Mouse (Mus musculus) left cerebral cortex, postnatal 36 days (tissue): ENCODE measurements at regions not wholly inside any gene's neighbourhood (a gene's known extent, or its start where the extent isn't known, plus 50 kb on each side); places are given as distances from the start of the nearest gene placed in this dataset.

Experiments used
- DNase-seq, 2 experiments: peaks; one replicate each; pipeline ENCODE4 v3.0.0; 2021 to 2022; ENCODE audit warnings: low spot score in 2 of 2, mixed read lengths in 1 of 2
- intact Hi-C: fragments of 180-260 bp; cut with DNase I; formaldehyde crosslinking; loops from one replicate; pipeline ENCODE4 v1.15.1; 2025

DNA sequence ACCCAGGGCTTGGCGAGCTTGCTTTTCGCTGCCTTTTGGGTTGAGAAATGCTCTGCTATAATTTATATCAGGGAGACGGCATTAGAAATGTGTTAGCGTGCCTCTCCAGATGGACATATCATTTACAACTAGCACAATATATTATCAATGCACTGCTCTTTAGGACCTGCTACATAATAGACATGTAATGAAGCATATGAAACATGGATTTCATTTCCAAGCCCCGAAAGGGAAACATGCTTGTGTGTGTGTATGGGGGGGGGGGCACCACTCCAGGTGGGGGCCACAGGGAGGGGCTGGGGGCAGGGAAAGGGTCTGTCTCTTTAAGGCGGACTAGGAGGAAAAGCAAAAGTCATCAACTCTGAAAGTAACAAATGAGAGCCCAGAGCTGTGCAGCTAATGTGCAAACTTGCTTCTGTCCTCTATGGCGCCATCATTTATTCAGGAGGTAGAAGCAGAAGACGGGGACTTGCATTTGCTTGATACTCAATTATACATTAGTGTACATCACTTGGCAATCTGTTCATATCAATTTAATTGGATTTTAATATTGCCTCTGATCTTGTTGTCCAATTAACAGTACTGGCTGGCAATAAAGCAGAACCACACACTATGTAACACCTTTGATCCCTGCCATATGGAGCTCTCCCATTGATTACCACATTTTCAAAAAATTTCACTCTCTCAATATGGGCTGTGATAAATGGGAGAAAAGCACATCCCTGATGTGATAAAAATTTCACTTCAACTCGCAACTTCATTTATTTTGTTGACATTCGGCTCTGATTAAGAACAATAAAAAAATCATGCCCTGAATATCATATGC, 293.2 kb downstream of the Bcl11a start:
- no peak for DNase-seq

DNA sequence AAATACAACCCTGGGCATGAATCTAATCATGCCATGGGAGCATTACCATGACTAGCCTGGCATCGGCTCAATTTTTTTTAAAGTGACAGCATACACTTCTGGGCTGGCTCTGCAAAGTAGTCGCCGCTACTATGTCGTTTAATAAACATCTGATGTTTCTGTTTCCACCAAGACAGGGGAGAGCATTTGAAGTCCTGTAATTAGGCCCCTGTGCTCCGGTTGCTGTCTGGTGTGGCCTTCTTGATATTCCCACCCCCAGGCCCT, 293.8 kb downstream of the Bcl11a start:
- DNase-seq, result no peak
- intact Hi-C loops, result no loop called here

More for the DNA sequence above, 293.2 kb downstream of the Bcl11a start:
- intact Hi-C loops, result no loop called here

DNA sequence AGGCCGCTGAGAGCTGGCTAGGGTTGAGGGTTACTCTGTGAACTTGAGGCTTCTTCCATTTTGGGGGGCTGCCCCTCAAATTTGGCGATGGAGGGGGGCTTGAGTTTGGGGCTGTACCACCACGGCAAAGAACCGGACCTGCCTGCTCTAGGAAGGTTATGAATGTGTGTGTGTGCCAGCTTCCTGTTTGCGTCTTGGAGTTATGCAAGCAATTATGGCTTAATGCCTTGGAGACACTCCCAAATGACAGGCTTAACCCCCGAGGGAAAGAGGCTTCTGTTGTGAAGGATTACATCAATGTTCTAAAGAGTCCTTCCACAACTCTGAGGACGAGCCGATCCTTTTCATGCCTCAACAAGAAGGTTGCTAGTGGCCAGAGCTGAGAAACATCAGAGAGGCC, 294.1 kb downstream of the Bcl11a start:
- DNase-seq, result no peak
- intact Hi-C loops, result no loop called here

DNA sequence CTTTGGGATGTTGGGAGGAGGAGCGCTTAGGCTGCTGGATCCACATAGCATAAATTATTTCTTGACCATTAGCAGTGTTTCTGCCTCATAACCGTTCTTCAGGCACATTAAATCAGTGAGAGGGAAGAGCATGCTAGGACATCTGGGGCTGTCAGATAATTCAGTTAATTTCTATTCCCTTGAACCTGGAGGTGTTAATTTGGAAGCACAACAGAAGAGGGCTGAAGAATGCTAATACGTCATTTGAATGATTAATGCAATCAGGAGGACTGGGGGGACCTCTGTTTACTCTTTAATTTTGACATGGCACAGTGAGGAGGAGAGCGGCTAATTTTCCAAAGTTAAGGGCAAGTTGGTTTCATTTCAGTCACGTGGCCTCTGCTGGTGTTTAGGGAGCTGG, 294.8 kb downstream of the Bcl11a start:
- no peak for DNase-seq
- intact Hi-C loops, result no loop called here

DNA sequence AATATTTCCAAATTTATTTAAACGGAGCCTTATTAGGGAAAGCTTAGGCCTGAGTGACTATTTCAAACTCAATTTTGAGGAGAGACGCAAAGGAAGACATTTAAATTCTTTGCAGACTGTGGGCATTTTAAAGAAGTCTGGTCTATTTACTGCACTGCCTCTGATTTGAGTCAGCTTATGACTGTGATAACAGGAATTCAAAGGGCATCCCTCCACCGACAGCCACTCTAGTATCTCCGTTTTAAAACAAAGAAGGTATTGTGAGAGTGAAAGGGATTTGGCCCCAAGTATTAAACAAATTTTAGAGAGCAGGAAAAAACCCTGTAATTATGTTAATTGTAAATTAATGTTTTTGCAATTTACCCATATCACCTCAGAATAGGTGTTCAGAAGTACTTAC, 295.4 kb downstream of the Bcl11a start:
- no peak for DNase-seq
- intact Hi-C loops, result no loop called here

DNA sequence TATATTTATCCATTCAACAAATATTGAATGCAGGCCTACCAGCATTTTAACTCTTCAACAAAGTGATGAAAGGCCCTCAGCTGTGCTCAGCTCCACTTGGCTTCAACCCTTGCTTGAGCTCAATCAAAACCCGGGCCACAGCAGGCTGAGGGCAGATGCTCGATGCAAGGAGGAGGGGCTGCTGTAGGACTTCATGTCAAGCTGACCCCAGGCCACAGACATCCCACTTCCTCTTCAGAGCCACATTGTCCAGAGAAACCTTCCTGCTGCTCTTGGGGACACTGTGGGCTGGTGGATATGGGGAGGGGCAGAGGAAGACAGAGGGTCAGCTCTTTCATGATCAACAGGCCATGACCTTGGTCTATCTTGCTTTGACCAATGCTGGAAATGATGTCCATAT, 299.7 kb downstream of the Bcl11a start:
- intact Hi-C loops, result no loop called here
- no peak for DNase-seq

DNA sequence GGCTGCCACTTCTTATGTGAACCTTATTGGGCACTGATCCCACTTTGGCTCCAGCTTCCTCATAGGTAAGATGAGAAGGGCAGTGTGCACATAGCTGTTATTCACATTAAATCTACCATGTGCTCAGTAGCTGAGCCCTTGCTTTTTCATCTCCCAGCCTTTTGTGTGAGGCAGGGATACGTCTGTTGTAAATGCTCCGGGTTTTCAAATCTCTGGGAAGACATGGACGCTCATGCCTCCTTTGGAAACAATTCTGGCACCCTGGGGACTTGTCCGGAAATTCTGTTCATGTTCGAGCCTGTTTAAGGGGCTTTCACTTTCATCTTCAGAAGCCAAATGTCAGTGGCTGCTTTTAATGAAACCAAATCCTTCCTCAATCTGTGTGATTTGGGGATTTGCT, 312.7 kb downstream of the Bcl11a start:
- no peak for DNase-seq
- intact Hi-C loops, result no loop called here

DNA sequence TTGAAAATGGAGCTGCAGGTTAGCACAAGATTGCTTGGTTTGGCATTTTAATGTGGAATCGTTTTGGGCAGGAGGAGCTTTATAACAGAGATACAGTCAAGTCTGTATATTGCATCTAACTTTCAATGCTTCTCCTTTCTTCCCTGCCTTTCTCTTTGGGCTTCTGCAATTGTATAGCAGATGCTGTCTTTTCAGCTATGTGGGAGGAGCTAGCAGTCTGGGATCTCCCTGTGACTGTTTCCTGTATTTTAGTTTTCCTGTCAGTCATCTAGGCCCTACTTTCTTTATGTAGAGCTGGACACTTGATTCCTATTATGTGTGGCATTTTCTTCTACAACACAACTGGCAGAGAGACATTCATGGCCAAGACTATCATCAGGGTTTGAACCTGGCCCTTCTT, 313.5 kb downstream of the Bcl11a start:
- DNase-seq, result no peak
- intact Hi-C loops, result no loop called here

DNA sequence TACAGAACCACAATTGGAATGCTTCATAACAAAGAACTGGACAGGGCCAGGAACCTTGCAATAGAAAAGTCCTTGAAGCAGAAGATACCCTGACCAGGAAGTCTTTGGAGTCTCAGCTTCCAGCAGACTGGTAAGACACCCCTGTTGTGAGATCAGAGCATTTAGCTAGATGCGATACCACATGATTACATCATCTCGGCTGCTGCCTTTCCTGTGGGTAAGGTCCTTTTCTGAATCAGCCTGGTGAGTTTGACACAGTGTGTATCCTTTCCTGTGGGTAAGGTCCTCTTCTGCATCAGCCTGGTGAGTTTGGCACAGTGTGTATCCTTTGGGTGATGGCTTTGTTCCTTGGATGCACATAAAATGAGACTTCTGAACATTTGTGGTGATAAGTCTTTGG, 317.6 kb downstream of the Bcl11a start:
- intact Hi-C loops, result no loop called here
- no peak for DNase-seq

DNA sequence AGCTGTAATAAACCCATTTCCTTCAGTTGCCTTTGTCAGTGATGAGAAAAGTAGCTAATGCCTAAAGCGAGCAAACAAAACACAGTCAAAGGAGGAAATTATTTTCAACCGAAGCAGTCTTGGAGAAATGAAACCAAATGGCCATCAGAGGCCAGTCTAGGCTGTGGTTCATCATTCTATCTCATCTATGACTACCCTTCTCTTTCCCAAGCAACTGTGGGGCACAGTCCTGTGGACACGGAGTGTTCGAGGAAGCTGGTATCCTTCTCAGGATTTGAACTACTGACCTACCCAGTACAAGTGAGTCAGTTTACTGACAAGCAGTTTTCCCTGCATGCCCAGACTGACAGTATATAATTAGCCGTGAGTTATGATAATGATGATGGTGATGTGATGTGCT, 319.1 kb downstream of the Bcl11a start:
- intact Hi-C loops, result no loop called here
- no peak for DNase-seq

DNA sequence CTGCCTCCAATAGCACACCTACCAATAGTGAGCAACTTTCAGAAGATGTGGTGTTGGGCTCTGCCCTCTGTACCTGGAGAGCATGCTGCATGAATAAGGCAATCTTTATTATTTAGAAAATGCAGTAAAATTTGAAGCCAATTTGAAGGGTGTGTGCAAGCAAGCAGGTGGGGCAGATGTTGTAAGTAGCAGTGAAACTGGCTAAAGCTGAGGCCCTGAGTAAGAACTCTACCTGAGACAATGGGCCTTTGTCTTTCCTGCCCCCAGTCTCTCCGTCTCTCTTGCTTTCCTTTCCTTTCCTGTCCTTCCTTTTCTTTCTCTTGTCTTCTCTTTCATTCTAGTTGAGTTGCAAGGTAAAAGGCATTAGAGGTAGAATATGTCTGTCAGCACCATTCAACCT, 319.9 kb downstream of the Bcl11a start:
- intact Hi-C loops, result no loop called here
- no peak for DNase-seq

DNA sequence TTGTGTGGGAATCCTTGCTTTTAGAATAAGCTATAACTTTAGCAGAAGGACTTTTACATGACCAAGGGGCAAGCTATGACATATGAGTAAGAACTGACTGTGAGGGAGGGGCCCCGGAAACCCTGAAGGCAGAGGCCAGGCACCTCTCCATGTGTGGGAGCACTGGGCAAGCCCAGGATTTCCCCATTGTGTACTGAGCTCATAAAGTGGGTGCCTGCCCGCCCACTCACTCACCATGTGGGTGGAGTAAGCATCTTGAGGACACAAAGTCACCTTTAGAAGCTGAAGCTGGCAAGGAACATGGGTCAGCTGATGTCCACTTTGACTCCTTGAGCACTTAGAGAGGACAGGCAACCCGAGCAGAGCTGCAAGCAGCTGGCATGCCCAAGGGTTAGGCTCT, 323.3 kb downstream of the Bcl11a start:
- DNase-seq, result no peak
- intact Hi-C loops, result no loop called here

DNA sequence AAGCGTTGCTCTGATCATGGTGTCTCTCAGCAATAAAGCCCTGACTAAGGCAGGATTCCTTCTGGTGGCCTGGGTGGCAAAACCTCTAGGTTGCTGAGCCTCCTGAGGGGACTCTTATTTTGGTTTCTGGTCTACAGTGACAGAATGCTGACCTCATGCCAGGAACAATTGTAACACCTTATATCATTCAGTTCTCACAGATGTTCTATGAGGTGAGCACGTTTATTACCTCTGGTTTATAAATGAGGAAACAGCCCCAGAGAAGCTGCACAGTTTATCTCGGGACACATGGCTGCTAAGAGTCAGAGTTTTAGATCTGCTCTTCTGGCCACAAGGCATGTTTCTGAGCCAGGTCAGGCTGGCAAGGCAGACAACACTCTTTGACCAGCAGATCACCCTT, 324.3 kb downstream of the Bcl11a start:
- intact Hi-C loops, result no loop called here

DNA sequence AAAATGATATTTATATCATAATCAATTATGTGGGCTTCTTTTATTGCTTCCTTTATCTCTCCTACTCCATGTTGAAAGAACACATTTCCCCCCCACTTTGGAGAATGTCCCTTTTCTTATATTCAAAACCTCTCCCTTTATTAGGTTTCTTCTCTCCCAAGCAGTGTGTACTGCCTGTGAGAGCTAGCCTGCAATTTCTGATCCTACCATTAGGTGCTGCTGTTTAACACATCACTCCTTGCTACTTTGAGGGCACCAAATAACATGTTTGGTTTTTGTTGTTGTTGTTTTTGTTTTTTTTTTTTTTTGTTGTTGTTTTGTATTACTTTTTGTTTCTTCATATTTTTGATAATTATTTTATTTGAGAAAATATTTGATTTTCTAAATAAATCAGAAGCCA, 336.9 kb downstream of the Bcl11a start:
- DNase-seq, result no peak
- intact Hi-C loops, result no loop called here

More for the DNA sequence above, 324.3 kb downstream of the Bcl11a start:
- DNase-seq, result no peak

DNA sequence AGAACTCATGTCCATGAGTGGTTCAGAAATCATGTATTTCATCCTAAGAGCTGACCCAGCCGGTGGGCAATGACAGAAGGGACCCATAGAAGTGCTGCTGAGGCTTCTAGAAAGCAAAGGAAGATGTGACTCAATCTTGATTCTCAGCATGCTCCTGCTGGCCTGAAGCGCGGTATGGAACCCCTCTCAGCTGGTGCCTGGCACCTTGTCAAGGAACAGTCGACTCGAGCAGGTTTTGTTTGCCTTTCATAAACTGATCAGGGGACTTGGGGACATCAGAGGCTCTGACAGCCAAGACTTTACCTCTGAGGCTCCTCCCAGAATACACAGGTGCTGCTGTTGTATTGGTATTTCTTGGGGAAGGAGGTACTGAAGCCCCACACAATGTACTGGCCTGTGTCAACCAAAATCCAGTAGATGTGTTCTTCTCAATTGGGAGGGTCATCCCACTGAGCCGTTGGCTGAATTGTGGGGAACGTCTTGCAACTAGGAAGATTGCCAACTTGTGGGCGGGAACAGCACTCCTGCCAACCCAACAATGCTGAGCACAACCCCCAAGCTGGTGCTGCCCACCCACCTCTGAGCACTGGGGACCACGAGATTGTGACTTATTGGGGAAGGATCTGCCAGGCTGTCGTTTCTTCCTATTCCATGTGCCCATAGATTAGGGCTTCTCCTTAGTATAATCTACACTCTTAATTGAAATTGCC, 344.4 kb downstream of the Bcl11a start:
- no peak for DNase-seq
- intact Hi-C loops, result no loop called here

DNA sequence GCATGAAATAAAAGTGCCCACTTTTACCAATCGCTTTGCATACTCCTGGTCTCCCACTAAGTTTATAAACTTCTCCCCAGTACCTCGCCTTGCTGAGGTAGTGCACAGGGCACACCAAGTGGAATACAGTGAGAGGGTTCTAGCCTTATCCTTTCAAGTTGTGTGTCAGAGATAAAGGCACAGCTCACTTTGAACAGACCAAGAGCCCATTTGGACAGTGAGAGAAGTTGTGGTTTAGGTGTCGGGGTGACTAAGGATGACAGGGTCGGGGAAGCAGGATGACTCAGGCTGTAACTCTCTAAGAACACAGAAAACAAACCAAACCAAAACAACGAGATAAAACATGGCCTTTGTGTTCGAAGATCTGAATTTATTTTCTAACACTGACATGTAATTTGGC, 345.4 kb downstream of the Bcl11a start:
- intact Hi-C loops, result no loop called here
- no peak for DNase-seq

DNA sequence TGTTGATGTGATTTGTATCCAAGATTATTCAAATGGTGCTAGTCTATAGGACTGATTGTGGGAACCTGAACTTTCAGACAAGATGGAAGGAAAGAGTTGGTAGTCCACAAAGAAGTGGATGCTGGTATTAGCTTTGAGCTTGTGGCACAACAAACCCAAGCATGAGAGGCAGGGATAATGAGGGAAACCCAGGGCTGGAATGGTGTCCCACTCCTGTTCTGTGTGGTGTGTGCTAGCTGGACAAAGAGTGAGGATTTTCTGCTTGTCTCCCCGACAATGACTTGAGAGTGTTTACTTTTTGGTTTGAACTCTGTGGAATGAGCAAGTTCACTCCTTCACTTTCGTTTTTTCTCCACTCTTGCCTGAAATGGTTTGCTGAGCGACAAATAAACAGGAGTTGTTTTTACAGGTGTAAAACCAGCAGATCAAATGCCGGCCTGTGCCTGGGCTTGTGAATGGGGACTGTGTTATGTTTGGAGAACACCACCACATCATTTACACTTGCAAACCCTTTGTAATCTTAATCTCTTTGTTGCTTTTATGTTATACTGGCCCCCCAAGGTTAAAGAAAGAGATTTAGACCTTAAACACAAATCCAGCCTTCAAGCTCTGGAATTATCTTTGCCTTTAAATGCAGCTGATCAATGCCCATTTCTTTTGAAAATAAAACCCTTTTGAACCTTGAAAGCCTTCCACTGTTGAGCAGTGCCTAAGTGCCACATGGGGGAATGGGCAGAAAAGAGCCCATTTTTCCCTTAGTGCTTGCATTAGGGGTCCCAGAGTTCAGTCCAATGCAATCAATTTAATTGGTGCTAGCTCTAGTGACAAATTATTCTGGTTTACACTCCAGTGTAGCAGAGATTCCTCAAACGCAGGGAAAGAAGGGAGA, 349.4 kb downstream of the Bcl11a start:
- DNase-seq, result no peak
- intact Hi-C loops, result no loop called here

DNA sequence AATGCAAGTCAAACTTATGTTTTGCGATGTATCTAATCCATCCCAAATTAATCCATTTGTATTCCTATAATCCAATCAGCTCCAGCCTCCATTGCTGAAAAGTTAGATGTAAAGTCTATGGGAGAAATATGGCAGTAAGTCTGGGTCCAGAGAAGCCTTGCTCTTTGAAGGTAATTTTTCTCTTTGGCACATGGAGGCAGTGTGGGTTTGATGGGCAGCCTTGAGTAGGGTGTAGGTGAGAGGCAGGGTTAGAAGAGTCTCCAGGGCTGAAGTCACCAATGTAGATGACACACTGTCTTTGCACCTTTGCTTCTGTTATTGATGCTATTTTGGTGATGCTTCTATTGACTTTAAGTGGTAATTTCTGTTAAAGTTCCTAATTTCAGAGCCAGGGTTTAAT, 370.8 kb downstream of the Bcl11a start:
- no peak for DNase-seq
- intact Hi-C loops, result no loop called here

DNA sequence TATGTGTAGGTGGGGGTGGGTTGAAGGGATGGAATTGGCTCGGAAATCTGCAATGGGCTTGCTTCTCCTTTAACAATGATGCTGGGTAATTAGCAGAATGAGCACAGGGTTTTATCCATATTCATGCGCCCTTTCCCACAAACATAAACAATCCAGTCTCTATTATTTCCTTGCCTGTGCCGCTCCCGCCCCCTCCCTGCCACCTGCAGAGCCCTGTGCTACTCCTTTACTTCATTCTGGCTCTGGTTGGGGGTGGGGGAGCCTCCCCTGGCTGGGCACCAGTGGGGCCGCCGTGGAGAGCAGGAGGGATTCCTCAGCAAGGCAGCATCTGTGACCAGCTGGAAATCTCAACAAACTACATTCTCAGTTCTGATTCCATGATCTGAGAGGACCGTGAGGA, 374.4 kb downstream of the Bcl11a start:
- peak; percentile 14 to 28 for DNase-seq
- intact Hi-C loops, result no loop called here

DNA sequence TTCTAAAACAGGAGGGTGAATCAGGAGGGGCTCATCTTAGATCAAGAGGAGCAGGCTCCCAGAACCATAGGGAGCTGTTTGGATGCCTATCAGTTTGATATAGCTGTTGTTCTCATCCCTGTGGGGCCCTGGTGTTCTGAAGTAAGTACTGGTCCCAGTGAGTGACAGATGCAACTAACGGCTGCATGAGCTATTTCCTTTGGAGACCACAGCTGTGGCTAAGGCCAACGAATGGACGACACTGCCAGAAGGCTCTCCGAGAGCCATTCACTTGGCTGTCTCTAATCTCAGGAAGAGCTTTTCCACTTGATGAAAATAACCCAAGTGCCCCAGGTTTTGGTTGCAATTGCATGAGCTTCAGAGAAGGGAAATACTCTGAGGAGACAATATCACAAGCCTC, 386.8 kb downstream of the Bcl11a start:
- DNase-seq, result no peak

DNA sequence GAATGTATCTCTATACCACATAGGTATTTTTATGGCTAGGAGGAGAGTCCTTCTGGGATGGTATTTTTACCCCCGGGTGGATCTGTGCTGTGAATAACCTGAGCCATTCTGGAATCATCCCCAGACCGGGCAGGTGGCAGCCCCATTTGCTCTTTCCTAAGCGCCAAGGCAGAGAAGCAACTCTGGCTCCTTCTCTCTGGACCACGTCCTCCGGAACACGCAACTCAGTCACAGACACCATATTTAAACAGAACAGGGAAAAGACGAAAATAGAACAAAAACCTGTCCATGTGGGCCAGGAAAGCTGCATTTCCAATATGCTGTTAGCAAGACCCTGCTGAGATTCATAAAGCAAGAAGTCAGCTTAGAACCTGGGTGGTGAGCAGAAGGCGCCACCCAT, 389.6 kb downstream of the Bcl11a start:
- intact Hi-C loops, result no loop called here
- DNase-seq, result peak; percentile 29 to 56

More for the DNA sequence above, 386.8 kb downstream of the Bcl11a start:
- intact Hi-C loops, result no loop called here
